Mouse (Mus musculus) lung, adult 2 months (tissue): ENCODE measurements around the gene Shld1. TPM values are rescaled to one million over a fixed set of nuclear protein-coding genes. Genes with fewer than 3 reads are reported as not detected.

Experiments used
- DNase-seq: peaks from one replicate; pipeline ENCODE4 v3.0.0; 2022
- H3K4me1 ChIP-seq: fragments of 200-500 bp; 2 replicates; pipeline ENCODE4 v1.6.1; 2011; ENCODE audit warnings: low read length; ENCODE audit not compliant: control insufficient read depth, insufficient read depth
- H3K4me3 ChIP-seq: fragments of 200-500 bp; replicated peaks from 2 replicates; pipeline ENCODE3; 2011; ENCODE audit warnings: low read depth, mild to moderate bottlenecking, control low read depth, low read length; ENCODE audit errors: extremely low read depth
- CTCF ChIP-seq: fragments of 200-500 bp; IDR thresholded peaks from 2 replicates; pipeline ENCODE4 v1.5.1; 2011; ENCODE audit warnings: mild to moderate bottlenecking, low read length, control low read depth; ENCODE audit not compliant: insufficient read depth
- POLR2A ChIP-seq: fragments of 200-500 bp; IDR thresholded peaks from 2 replicates; pipeline ENCODE4 v1.6.1; 2011; ENCODE audit warnings: low read depth, mild to moderate bottlenecking, control low read depth, low read length, borderline replicate concordance; ENCODE audit errors: extremely low read depth
- WGBS: fragments of 180-500 bp; shearing (Covaris S2); methylation state at CpG from one replicate; pipeline ENCODE4 v1.1.7; 2018; 5-methylcytosine and 5-hydroxymethylcytosine counted together
- polyA plus RNA-seq: library from polyadenylated mRNA; depleted of rRNA; stranded (reverse); fragments of >200 nt; gene quantifications from 2 replicates; pipeline ENCODE4 v1.2.3, GENCODE M21; 2012; rRNA removed

Shld1 gene
- 14.4 and 17.9 TPM in 2 replicates for polyA plus RNA-seq

DNA sequence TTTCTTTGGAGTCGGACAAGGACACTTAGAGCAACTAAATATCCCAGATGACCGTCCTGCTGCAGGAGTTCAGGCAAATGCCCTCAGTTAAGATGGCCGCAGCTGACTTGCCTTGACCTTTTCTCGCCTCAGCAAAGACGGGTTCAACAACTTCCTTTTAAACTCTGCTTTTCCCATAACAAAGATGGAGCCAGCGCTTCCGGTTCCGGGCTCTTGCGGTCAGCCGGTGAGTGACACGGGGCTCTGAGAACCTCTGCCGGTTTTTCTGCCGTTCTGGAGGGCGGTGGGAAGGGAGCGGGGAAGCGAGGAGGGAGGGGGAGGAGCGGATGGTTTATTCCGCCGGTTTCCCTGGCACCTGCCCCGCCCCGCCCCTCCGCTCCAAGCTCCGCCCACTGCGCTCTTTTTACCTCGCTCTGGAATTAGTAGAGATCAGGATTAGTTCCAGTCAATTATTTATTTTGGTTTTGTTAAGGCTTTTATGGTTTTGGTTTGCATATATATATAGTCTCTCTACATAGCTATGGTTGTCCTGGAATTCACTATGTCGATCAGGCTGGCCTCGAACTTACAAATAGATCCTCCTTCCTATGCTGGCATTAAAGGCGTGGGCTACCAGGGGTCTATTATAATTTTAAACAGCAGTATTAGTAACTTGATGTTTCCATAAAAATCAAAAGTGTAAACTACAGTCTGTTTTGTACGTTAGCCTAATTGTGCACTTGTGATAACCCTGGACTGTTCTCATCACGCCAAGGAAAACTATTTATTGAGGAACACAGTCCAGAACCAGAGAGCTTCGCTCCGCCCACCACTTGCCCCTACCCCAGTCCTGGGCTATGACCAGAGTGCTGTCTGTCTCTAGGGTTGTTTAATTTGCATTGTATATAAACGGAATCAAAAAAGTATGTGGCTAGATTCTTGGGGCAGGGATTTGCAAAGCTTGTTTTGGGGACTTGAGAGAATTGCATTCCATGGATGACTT lies at the start of gene Shld1:
Shld1 (plus strand) TSS at position 176 of the 982 bp plus-strand sequence.
- TF ChIP-seq POLR2A (peak; percentile 43; the same call in 1 of the 2 replicates), CTCF (no peak)
- peak; percentile 87 for DNase-seq
- Histone ChIP-seq H3K4me3 (peak within 1 kb of the TSS; percentile 73), H3K4me1 (no peaks in the 10 kb centered on the region)
- 8% methylated on average over 33 of the region's 33 CpGs for WGBS

- no peaks in the 10 kb centered on the region for H3K4me1 ChIP-seq
- no peak for DNase-seq
- WGBS: 93% methylated on average over 6 of the region's 6 CpGs
- no peak overlapping the region for H3K4me3 ChIP-seq
- TF ChIP-seq POLR2A: no peak
- TF ChIP-seq CTCF: no peak
These were observed 48.4 kb upstream of the Shld1 start for GRCm38 (mm10) chr2:132638306-132638705.

- 42% methylated on average over 7 of the region's 7 CpGs for WGBS
- no peaks in the 10 kb centered on the region for H3K4me1 ChIP-seq
- H3K4me3 ChIP-seq: no peak overlapping the region
- TF ChIP-seq POLR2A: no peak
- TF ChIP-seq CTCF: no peak
- DNase-seq: no peak
These were observed 47.4 kb upstream of the Shld1 start for GRCm38 (mm10) chr2:132639337-132639736.

- DNase-seq: no peak
- Histone ChIP-seq H3K4me1 (no peaks in the 10 kb centered on the region), H3K4me3 (no peak overlapping the region)
- WGBS: 36% methylated on average over 3 of the region's 3 CpGs
- TF ChIP-seq POLR2A: no peak
- no peak for TF ChIP-seq CTCF
These were observed 45.5 kb upstream of the Shld1 start for GRCm38 (mm10) chr2:132641196-132641595.

GRCm38 (mm10) chr2:132643161-132643560 lies 43.6 kb upstream of the Shld1 start:
- DNase-seq: no peak
- Histone ChIP-seq H3K4me3 (no peak overlapping the region), H3K4me1 (no peaks in the 10 kb centered on the region)
- 31% methylated on average over 4 of the region's 4 CpGs for WGBS
- TF ChIP-seq POLR2A (no peak), CTCF (no peak)

DNA sequence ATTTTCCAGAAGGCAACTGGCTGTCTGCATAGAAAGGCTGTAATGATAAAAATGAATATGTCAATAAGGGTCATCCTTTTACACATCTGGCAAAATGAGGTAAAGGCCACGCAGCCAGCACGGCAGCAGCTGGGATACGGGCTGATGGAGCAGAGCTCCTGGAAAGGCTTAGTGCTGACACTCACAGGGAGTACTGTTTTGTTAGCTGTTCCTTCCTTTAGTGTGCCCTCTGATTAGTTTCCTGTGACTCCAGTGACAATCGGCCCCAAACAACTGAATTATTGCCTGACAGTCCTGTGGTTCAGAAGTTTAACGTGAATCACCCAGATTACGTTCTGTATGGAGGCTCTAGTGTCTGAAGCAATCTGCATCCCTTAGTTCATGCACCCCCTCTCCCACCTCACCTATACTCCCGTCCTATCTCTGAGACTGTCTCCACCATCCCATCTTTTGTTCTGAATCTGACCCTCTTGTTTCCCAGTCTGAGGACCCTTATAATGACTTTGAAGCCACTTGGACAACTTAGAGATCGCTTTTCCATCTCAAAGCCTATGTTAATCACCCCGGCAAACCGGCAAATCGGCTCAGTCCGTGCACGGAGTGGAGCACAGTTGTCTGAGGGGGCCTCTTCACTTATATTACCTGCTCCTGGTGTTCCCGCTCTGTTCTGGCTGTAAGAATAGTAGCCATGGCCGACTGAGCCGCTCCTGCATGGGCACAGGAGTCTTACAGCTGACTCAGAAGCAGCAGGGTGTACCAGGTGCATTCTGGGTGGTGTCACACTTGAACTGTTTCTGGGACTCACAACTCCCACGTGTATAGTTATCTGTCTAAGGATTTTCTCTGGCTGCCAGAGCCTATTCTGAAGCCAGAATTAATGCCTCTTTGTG lies 39.6 kb upstream of the Shld1 start:
- no peaks in the 10 kb centered on the region for H3K4me1 ChIP-seq
- no peak for DNase-seq
- WGBS: 58% methylated on average over 17 of the region's 17 CpGs
- no peak overlapping the region for H3K4me3 ChIP-seq
- no peak for TF ChIP-seq CTCF

- TF ChIP-seq POLR2A (no peak), CTCF (no peak)
- Histone ChIP-seq H3K4me3 (no peak overlapping the region), H3K4me1 (no peaks in the 10 kb centered on the region)
- DNase-seq: no peak
- WGBS: 81% methylated on average over 10 of the region's 10 CpGs
These were observed 37.3 kb upstream of the Shld1 start for GRCm38 (mm10) chr2:132649352-132649870.

- H3K4me3 ChIP-seq: no peak overlapping the region
- no peak for DNase-seq
- no peaks in the 10 kb centered on the region for H3K4me1 ChIP-seq
- 77% methylated on average over 2 of the region's 2 CpGs for WGBS
- TF ChIP-seq CTCF: no peak
- no peak for TF ChIP-seq POLR2A
These were observed 36.2 kb upstream of the Shld1 start for GRCm38 (mm10) chr2:132650546-132650945.

DNA sequence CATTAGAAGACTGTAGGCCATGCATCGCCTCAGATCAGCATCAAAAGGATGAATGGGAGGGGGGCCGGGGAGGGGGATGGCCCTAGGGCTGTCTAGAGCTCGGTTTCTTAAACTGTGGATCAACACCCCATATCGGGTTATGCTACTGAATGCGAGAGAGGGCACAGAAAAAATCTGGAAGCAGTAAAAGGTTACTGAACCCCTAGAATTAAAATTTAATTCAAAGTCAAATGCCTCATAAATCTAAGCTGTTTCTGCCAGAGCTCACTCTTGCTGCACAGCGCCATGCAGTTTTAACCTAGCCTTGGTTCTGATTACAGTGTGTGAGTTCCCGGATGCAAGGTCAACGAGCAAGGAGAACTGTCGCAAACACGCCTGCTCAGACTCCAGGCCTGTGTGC lies 34.3 kb upstream of the Shld1 start:
- TF ChIP-seq CTCF (no peak), POLR2A (no peak)
- DNase-seq: no peak
- Histone ChIP-seq H3K4me1 (no peaks in the 10 kb centered on the region), H3K4me3 (no peak overlapping the region)
- WGBS: 68% methylated on average over 10 of the region's 10 CpGs
